Mouse (Mus musculus) ES-Bruce4 (cell line): ENCODE data around the gene Tsc1. TPM values are rescaled to one million over a fixed set of nuclear protein-coding genes. Genes with fewer than 3 reads are reported as not detected.

ENCODE experiments used
- H3K27ac ChIP-seq: 2 replicates; pipeline ENCODE4 v1.5.1; 2012; ENCODE audit warnings: low read length, inconsistent platforms; ENCODE audit not compliant: insufficient read depth
- H3K27me3 ChIP-seq: 2 replicates; pipeline ENCODE4 v1.6.1; 2012; ENCODE audit warnings: mild to moderate bottlenecking, low read length, inconsistent platforms; ENCODE audit not compliant: control insufficient read depth, poor library complexity, insufficient read depth, severe bottlenecking
- H3K36me3 ChIP-seq: 2 replicates; pipeline ENCODE4 v1.6.1; 2012; ENCODE audit warnings: inconsistent platforms, mild to moderate bottlenecking, low read length, moderate library complexity; ENCODE audit not compliant: control insufficient read depth, poor library complexity, insufficient read depth, severe bottlenecking
- H3K4me1 ChIP-seq: one replicate; pipeline ENCODE4 v1.8.1; 2011; ENCODE audit warnings: low read length; ENCODE audit not compliant: control insufficient read depth, insufficient read depth
- H3K4me3 ChIP-seq: 2 replicates; pipeline ENCODE4 v1.5.1; 2011; ENCODE audit warnings: low read depth, mild to moderate bottlenecking, low read length
- H3K9ac ChIP-seq: 2 replicates; pipeline ENCODE4 v1.6.1; 2012; ENCODE audit warnings: low read depth, mild to moderate bottlenecking, inconsistent platforms; ENCODE audit not compliant: poor library complexity, severe bottlenecking
- H3K9me3 ChIP-seq: replicated peaks from 2 replicates; pipeline ENCODE4 v1.6.1; 2012; ENCODE audit warnings: mild to moderate bottlenecking, low read length, inconsistent platforms; ENCODE audit not compliant: control insufficient read depth, poor library complexity, insufficient read depth, severe bottlenecking
- POLR2A ChIP-seq: IDR thresholded peaks from one replicate; pipeline ENCODE4 v1.8.1; 2011; ENCODE audit warnings: low read length; ENCODE audit not compliant: insufficient read depth
- polyA plus RNA-seq: library from polyadenylated mRNA; stranded (reverse); fragments of >200 nt; gene quantifications from 2 replicates; pipeline ENCODE4 v1.2.4, GENCODE M21; 2011; ENCODE audit warnings: low read depth; ENCODE audit not compliant: missing spikeins, insufficient read depth, insufficient read length

Gene Tsc1
- polyA plus RNA-seq, 1 experiment = 32.5 TPM

- H3K9me3 ChIP-seq = no peaks in the 10 kb centered on the region
- H3K4me3 ChIP-seq = no peak overlapping the region
- no peaks in the 10 kb centered on the region for H3K36me3 ChIP-seq
- no peak for TF ChIP-seq POLR2A
- no peak overlapping the region for H3K27ac ChIP-seq
- no peak overlapping the region for H3K9ac ChIP-seq
- H3K27me3 ChIP-seq = no peaks in the 10 kb centered on the region
- H3K4me1 ChIP-seq = no peaks in the 10 kb centered on the region
Measured at GRCm38 (mm10) chr2:28740159-28740558, 99.1 kb downstream of the Tsc1 start.

Other genes with a start within 250 kb of the Tsc1 start
- gene Ppp1r26, start 194.4 kb upstream of the Tsc1 start, polyA plus RNA-seq = 4.0 and 4.1 TPM in 2 replicates
- 34.9 and 41.9 TPM in 2 replicates for gene 1700007K13Rik, start 174.9 kb upstream of the Tsc1 start, polyA plus RNA-seq
- gene Mrps2, start 173.2 kb upstream of the Tsc1 start, polyA plus RNA-seq = 68.4 and 74.6 TPM in 2 replicates
- 2.1 and 2.8 TPM in 2 replicates for gene Gbgt1, start 144.3 kb upstream of the Tsc1 start, polyA plus RNA-seq
- 2.8 TPM in 1 of 2 replicates, not detected in the other for gene Gm10134, start 135.1 kb upstream of the Tsc1 start, polyA plus RNA-seq
- gene Ralgds, start 128.1 kb upstream of the Tsc1 start, polyA plus RNA-seq = 49.2 and 50.4 TPM in 2 replicates
- gene Cel, start 77.8 kb upstream of the Tsc1 start, polyA plus RNA-seq = not detected in 2 replicates
- 29.0 TPM in 2 replicates for gene Gtf3c5, start 57.5 kb upstream of the Tsc1 start, polyA plus RNA-seq
- gene Gfi1b, start 19.2 kb upstream of the Tsc1 start, polyA plus RNA-seq = 0.49 and 0.76 TPM in 2 replicates
- 1.1 TPM in 1 of 2 replicates, not detected in the other for gene Spaca9, start 58.5 kb downstream of the Tsc1 start, polyA plus RNA-seq
- gene Ak8, start 58.9 kb downstream of the Tsc1 start, polyA plus RNA-seq = 1.9 and 3.3 TPM in 2 replicates
- gene Gtf3c4, start 199.1 kb downstream of the Tsc1 start, polyA plus RNA-seq = 29.0 and 33.9 TPM in 2 replicates
- gene Ddx31, start 199.2 kb downstream of the Tsc1 start, polyA plus RNA-seq = 18.6 and 27.0 TPM in 2 replicates